Mouse (Mus musculus) yolk sac, embryonic 10.5 days (tissue): ENCODE measurements at regions not wholly inside any gene's neighbourhood (a gene's known extent, or its start where the extent isn't known, plus 50 kb on each side); places are given as distances from the start of the nearest gene placed in this dataset.
A peak's percentile ranks its signal among the peaks of the same experiment; 100 is the strongest.
"Not testable (repeated sequence)": the region's sequence is repeated elsewhere in the genome, so short reads cannot be mapped to it uniquely, and the experiment has no call there.

Experiments used
- DNase-seq: peaks from one replicate; pipeline ENCODE4 v3.0.0-alpha.2; 2017; ENCODE audit warnings: low spot score

DNA sequence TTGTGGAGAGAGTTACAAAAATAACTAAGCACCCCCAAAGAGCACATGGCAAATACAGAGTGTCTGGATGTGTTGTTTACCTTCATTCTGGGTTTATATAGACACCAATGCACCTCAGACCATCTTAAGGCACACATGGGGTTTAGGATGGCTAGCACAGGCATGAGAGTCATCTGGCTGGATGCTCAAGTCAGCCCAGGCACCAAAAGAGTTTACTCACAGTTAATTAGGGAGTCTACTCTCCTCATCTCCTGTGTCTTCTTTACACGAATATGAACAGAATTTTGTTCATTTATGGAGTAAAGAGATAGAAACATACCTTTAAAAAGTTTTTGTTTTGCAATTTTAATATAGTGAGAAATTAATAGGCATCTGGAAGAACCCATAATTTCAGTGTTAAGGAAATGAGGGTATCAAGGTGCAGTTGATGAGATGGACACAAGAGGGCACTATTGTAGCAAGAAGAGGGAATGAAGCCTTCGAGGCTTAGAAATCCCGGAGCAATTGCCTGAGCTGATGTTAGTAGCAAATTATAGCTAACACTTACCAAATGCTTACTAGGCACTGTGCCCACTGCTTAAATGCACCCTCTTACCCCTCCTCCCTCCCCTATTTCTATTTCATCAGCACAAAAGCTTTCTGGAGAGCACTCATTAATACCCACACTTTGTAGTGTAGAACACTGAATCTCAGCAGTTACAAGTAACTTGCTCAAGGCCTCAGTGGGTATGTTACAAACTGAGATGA is 174.6 kb downstream of the Eepd1 start:
- peak; percentile 26 for DNase-seq

DNA sequence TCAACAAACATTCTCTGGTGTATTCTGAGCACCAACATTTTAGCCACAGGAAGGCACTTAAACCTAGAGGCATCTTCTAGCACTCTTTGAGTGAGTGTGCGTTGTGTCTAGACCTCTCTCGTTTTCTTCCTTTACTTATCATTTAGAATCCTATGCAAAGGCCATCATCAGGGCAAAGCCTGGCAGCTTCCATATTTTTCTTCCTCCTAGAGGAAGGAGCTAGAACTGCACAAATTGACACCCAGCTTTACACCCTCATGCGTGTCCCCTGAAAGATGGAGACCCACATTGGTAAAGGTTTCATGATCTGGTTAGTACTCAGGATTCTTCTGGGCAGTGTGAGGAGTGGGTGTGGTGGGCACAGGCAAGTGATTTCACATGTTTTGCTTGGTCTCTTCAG is 175.2 kb downstream of the Eepd1 start:
- DNase-seq = no peak

DNA sequence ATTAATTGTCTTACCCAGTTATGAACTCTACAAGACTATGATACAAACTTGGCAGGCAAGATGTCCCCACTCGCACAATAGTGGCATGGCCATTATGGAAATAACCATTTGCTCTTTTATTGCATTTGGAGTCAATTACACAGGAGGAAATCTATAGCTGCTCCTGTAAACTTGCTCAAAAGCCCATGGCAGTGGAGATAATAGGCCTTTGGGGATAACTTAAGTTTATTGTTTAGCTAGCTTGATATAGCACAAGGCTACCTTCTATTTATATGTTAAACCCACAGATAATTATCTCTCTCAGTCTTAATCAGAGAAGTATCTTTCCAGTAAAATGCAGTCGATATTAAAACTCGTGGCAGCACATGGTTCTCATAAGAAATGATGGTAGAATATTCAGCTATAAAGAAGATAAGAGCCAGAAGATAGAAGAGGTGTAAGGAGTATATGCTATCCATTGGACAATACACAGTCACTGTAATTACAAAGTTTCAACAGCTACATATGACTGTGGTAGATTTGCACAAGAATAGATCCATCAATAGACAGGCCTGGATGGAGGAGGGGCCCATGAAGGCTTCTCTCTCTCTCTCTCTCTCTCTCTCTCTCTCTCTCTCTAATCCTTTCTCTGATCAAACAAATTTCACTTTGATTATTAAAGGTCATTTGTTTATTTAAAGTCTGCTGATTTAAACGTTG is 202.4 kb downstream of the Eepd1 start:
- DNase-seq = no peak

DNA sequence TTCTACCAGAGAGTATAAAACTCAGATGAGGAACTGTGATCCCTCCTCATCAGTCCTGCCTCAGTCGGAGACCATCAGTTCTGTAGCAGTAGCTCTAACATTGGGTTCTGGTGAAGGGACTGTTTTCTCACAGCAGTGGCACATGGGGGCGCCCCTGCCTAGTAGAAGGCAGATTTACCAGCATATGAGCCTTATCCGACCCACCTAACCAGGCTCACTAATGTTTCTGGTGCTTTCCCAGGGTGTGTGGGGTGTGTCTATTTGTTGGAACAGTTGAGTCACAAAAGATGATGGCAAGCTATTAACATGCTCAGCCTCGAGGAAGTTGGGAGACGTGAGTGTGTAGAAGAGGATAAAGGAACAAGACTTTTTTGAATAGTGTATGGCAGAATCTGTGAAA is 212.3 kb downstream of the Eepd1 start:
- no peak for DNase-seq

DNA sequence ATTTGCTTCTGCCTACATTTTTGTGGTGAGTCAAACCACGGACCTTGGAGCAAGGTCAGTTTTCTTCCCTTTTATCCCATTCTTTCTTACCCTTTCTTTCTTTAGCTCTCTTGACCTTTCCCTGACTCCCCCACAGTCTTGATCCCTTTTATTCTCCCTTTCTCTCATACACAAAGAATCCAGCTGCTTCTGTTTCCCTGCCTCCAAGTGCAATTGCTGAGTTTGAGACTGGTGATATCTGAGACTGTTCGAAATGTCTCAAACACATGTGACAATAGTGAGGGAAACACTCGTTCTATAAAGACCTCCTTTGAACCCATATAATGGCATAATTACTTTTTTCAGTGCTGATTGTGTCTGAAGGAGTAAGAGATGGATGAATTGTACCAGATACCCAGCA is 213.7 kb downstream of the Eepd1 start:
- DNase-seq = no peak

DNA sequence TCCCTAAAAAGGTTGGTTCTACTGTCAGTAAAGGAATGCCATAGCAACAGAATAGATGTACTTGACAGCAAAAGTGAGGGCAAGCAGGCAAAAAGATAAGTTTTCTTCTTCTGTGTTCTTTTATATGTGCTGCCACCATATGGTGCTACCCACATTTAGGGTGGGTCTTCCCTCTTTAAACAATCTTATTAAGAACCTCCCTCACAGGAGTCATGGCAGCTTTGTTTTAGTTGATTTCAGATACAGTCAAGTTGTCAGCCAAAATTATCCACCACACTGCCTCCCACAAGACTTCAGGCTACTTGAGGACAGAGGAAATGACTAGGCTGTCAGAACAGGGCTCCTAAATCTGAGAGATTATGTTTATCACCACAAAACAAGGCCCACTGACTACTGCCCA is 232.3 kb downstream of the Eepd1 start:
- DNase-seq = no peak

DNA sequence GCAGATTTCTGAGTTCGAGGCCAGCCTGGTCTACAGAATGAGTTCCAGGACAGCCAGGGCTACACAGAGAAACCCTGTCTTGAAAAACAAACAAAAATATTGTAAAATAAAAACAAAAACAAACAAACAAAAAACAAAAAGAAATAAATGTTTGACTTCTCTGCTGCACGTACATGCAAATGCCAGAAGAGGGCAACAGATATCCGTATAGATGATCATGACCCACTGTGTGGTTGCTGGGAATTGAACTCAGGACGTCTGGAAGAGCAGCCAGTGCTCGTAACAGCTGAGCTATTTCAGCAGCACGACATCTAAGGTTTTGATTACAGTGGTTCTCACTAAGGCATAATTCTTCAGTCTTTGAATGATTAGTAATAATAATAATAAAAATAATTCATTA is 262.8 kb downstream of the Eepd1 start:
- no peak for DNase-seq

DNA sequence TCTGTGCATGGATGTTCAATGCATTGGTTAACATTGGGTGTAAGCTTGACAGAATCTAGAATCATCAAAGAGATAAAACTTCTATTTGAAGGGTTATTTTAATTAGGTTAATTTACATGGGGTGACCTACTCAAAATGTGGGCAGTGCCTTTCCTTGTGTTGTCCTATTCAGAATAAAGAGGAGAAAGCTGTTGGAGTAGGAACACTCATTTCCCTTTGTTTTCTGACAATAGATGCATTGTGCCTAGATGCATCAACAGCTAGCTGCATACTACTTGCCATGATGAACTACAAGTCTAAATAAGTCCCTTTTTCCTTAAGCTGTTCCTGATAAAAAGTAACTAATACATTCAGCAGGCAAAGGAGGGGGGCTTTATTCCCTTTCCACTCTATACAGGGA is 269.8 kb downstream of the Eepd1 start:
- DNase-seq = no peak

DNA sequence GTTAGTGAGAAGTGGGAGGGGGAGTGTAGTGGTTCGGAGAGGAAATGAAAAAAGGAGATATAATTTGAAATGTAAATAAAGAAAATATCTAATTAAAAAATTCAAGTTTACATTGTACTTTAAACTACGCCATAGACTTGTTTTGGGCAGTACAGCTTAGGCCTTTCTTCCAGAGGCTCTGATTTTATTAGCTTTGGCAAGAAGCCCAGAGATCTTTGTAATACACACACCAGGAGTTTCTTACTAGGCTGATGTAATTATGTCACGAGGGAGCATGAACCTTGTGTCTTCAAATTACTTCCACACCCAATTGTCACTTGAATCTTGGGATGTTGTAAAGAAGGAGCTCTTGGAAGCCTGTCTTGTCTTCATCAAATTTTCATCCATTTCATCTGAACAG is 292.6 kb downstream of the Eepd1 start:
- DNase-seq = no peak

DNA sequence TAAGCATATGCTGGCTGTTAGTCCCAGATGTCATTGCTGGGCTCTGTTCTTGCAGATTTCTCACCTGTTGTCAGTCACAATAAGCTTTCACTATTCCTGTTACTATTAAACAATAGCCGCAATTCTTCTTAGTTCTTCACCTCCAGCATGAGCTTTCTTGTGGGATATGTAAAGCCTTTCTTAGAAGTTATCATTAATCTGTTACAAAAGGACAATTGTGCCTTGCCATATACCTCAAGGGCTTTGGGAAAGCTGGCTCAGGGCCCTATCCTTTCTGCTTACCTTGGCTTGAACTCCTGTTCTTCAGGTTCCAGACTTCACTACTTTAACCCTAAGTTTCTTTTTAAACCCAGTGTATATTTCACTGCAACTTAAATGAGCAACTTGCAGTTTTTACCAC is 301.3 kb downstream of the Eepd1 start:
- DNase-seq = no peak

DNA sequence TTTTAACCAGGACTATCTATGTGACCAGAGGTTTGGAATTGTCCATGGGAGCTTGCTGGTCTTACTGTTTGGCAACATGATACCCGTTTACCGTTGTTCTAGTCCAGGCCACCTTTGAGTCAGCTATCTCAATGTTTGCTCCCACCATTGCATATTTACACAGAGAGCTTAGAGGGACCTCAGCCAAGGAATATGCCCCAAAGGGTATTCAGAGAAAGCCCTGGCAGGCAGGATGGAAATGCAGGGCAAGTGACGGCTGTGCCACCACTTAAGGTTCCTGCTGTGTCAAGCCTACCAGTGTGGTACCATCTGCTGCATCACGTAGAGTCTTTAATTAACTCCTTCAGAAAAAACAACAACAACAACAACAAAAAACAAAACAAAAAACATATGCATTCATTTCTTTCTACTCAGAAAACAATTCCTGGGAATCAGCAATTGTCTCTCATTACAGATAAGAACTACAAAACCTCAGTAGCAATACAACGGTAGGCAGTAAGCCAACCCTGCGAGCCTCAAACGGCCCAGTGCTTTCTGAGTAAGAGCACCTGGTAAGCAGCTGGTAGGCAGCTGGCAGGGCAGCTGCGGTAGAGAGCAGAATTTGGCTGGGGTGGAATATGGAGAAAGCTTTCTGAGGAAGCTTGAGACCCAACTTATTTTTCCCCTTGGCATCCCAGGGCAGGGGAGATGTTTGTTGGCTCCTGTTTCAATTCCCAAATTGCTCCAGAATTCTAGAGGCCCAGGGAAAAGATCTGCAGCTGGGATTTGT is 314.0 kb downstream of the Eepd1 start:
- DNase-seq = no peak

DNA sequence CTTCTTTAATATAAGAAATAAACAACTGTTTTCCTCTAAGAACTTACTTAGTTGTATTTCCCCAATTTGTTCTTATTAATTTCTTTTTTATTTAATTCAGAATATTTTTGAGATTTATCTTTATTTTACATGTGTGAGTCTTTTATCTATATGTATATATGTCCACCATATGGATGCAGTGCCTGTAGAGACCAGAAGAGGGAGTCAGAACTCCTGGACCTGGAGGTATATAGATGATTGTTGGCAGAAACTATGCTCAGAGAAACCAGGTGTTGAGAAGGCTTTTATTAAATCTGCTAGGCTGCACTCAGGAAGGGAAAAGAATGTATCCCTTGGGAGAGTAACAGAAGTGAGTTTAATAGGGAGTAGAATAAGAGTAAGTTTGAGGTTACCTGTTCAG is 328.2 kb downstream of the Eepd1 start:
- no peak for DNase-seq

DNA sequence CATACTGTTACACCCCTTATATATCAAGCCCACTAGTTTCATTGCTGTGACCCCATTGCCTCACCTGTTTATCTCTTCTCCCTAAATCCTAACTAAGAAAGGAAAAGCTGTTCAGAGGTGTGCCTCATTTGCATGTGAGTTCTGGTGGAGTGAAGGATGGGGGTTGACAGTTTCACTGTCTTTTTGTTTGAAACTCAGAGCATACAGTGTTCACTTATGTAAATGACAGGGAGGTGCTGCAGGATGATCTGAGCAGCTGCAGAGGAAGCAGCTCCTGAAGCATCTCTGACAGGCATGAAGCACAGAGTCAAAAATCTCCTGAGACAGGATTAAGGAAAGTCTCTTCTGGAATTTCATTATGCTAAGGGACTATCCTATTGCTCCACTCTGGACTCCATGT is 351.9 kb downstream of the Eepd1 start:
- DNase-seq = no peak

DNA sequence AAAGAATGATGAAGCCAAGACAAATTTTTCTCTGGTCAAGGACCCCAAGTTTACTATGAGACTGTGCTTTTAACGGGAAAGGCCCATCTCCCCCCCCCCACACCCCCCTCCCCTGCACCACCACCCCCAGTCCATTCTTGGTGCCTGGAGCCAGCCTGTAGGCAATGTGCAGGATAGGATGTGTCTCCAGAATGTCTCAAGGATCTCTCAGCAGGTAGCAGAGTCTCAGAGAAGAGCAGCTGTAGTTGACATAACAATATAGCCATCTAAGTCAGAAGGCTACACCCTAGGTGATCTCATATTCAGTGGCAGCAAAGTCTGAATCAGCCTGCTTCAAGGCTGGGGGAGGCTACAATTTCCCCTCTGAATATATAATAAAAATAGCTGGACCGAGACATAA is 368.6 kb downstream of the Eepd1 start:
- not testable (repeated sequence) for DNase-seq

DNA sequence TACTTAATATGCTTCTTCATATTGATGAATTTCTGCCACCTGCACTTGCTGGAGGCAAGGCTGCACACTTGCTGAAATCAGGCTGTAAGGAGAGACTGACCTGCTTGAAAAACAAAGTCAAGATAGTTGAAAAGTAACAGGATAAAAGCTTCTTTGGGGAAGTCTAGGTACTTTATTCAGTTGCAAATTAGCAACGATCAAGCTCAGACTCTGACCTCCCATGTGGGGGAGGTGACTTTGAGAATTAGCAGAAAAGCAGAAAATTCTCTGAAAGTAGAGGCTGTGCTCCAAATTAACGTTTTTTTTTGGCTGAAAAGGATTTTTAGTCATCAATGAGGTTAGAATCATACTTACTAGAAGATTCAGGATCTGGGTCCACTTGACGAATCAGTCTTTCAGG is 369.3 kb downstream of the Eepd1 start:
- DNase-seq = not testable (repeated sequence)

DNA sequence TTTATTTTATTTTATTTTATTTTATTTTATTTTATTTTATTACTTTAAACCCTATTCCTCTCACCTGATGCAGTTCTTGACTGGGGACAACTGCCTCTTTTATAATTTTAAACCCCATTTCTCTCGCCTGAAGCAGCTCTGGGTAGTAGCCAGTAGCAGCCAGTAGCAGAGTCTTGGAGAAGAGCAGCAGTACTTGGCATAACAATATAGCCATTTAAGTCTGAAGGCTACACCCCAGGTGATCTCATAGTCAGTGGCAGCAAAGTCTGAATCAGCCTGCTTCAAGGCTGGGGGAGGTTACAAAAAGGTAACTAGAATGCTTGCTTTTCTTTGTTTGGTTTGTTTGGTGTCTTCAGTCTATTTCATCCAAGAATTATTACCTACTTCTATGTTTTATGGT is 373.2 kb downstream of the Eepd1 start:
- no peak for DNase-seq

DNA sequence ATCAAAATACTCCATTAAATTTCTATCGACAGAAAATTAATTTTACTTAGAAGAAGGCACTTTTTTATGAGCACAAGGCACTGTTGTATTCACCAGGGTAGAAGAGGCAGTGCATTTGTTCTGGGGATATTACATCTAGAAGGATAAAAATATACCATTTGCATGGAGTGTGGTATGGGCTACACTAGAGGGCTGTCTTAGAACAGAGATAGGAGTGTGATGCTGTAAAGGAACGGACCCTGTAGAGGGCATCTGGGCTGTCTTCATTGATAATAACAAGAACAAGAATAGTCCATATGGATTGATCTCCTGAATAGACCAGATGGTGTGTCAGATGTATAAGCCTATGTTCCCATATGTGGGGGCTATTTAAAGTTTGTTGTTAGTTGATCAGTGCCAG is 388.9 kb downstream of the Eepd1 start:
- no peak for DNase-seq

DNA sequence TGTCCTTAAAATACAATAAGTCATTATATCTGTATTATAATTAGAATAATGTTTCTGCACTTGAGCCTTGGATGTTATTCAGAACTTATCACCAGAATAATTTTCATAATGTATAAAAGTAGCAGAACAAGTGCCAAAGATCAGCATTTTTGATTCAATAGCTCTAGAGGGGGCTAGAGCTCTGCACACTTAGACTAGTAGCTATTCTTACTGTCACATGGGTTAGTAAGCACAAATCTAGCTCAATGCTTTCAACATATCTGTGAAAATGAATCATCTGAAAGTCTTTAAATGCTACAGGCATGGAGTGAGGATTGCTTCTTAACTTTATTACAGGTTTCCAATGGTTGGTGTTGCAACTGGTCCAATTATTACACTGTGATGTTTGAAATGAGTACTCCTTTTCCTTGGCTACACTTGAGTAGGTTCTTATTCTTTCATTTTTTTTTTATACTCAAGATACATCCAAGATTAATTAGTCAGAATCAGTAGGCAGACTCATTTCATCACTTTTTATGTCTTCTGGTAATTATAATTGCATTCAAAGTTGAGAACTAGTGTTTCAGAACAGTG is 415.1 kb downstream of the Eepd1 start:
- no peak for DNase-seq
